Mouse (Mus musculus): ENCODE data around the gene Kcnh4. TPM values are rescaled to one million over a fixed set of nuclear protein-coding genes. Genes with fewer than 3 reads are reported as not detected.

The Kcnh4 gene
- total and polyA plus RNA-seq, 3 experiments = 0.28 to 0.45 (median 0.32) TPM

GRCm38 (mm10) chr11:100709201-100709810 lies 50.4 kb downstream of the Kcnh4 start:
- no peak for DNase-seq

- no peak for DNase-seq
Measured at GRCm38 (mm10) chr11:100705095-100705747, 54.5 kb downstream of the Kcnh4 start.

GRCm38 (mm10) chr11:100703851-100704531 lies 55.8 kb downstream of the Kcnh4 start, which contains the start of gene Dhx58:
Dhx58 (minus strand) TSS chr11:100704271.
- DNase-seq = peak; percentile 71

DNA sequence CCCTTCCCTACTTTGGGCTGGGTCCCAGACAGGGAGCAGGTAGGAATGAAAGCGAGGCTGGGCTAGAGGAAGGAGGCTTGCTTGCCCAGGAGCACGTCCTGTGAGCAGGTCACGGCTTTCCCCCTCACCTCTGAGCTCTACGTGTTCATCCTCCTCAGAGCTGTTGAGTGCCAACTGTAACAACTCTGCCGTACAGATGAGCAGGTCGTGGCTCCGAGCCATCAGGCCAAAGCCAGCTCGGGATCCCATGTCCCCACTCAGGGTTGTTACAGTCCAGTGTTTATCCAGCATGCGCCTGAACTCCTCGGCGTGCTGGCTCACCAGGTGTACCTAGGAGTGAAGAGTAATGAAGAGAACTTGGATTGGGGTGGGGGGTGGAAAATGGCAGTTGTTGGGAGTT lies 56.4 kb downstream of the Kcnh4 start:
- no peak for DNase-seq

DNA sequence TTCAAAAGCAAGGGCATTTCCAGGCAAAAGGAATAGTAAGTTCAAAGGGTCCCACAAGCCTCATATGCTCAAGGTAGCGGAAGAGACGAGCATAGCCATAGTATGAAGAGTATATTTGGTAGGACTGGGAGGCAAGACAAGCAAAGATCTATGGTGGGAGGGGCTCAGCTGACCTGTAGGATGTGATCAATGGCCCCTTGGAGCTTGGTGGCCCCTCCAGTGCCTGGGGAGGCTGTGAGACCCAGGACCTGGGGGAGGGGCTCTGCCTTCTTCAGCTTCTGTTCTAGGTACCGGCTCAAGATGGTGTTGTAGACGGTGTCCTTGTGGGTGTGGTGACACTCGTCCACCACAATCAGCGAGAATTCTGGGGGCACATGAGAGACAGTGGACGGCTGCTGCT lies 56.8 kb downstream of the Kcnh4 start:
- DNase-seq = no peak

DNA sequence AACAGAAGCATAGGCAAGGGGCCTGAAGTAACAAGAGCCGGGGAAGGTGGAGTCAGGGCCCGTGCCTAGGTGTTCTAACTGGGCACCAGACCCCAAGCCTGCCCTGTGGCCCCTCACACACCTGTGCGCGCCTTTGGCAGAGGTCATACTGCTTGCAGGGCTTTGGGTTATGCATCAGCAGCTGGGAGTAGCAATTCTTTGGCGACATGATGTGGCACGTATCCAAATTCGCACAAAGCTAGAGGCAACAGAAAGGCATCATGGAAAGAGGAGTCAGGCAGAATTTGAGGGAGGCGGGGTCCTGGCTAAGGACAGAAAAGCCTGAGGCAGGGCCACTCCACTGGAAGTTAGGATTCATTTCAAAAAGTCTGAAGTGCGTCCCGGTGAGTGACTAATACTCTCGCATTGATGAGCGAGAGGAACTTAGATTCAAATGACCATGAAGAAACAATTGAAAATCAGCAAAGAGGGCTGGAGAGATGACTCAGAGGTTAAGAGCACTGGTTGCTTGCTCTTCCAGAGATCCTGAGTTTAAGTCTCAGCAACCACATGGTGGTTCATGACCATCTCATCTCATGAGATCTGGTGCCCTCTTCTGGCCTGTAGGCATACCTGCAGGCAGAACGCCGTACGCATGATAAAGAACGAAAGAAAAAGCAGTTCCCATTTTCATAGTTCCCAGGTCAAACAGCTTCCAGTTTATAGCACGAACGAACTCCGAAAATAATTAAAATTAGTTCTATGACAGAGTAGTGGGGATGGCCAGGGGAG lies 57.5 kb downstream of the Kcnh4 start:
- peak; percentile 74 for DNase-seq

DNA sequence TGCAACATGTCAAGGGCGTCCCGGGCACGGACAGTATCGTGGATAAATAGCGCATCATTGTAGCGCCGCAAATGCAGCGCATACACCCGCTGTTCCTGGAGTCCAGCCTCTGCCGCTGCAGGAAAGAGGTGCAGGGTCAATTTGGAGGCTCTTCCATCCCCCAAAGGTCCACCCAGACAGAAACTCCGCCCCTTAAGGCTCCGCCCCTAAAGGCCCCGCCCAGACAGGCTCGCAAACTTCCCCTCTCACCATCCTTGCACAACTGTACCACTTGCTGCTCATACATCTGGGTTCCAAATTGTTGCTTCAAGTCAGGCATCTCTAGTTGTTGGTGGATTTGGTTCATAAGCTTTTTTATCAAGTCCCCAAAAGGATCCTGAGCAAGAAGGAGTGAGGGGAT lies 58.4 kb downstream of the Kcnh4 start:
- peak; percentile 92 for DNase-seq

- DNase-seq = no peak
Measured at GRCm38 (mm10) chr11:100700710-100701109, 59.0 kb downstream of the Kcnh4 start.

DNA sequence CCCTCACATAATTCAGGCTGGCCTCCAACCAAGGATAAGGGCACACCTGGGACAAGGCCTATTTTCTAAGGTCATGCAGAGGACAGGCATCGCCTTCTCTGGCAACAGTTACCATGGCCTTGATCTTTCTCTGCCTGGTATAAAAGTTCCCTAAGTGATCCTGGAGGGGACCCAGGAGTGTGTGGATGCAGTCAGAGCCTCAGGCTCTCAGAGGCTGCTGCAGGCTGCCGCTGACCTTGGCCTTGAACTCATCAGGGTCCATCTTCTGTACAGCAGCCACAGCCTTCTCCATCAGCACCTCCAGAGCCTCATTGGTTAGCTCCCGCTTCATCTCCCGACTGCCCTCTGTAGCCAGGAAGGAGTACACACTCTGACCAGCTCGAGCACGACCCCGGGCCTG lies 61.8 kb downstream of the Kcnh4 start:
- DNase-seq = peak; percentile 78

DNA sequence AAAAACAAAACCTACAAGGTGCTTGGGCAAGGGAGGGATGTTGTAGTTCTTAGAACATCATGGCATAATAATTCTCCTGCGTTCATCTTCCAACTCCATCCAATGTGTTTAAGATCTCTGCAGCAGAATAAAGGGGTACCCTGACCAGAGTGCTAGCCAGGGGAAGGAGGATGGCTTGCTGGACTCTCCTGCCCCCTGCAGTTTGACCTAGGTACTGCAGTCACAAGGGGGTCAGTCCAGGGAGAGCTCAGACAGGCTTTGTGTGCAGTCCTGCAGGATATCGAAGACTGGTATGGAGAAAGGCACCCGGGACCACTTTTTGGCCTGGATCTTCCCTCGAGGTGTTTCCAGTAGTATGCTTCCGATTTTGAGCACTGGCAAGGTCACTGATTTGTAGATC lies 64.8 kb downstream of the Kcnh4 start:
- DNase-seq = peak; percentile 82

GRCm38 (mm10) chr11:100693154-100693553 lies 66.6 kb downstream of the Kcnh4 start:
- DNase-seq = no peak

GRCm38 (mm10) chr11:100692164-100692616 lies 67.6 kb downstream of the Kcnh4 start, which contains the start of gene Zfp385c:
Zfp385c (minus strand) TSS chr11:100692455.
- no peak for DNase-seq

- no peak for DNase-seq
Measured at GRCm38 (mm10) chr11:100690389-100690788, 69.4 kb downstream of the Kcnh4 start.

Other genes with a start within 250 kb of the Kcnh4 start
- 1,000 to 10,000 TPM; 1,249 to 2,157 TPM for gene Acly, start 231.9 kb downstream of the Kcnh4 start, total RNA-seq (2021)
- 567 and 624 TPM in 2 replicates for gene Acly, start 231.9 kb downstream of the Kcnh4 start, polyA plus RNA-seq (2012; rRNA removed)
- gene Ttc25, start 214.3 kb downstream of the Kcnh4 start, total RNA-seq (2021) = 10 to 100 TPM in 1 of 2 experiments, 1 to 10 TPM in 1; 3.5 to 11.4 TPM
- gene Ttc25, start 214.3 kb downstream of the Kcnh4 start, polyA plus RNA-seq (2012; rRNA removed) = 1.3 and 1.6 TPM in 2 replicates
- gene Cnp, start 185.0 kb downstream of the Kcnh4 start, total RNA-seq (2021) = 10 to 100 TPM; 38.3 to 55.4 TPM
- gene Cnp, start 185.0 kb downstream of the Kcnh4 start, polyA plus RNA-seq (2012; rRNA removed) = 29.4 and 36.5 TPM in 2 replicates
- 10 to 100 TPM; 32.5 to 36.0 TPM for gene Nkiras2, start 140.7 kb downstream of the Kcnh4 start, total RNA-seq (2021)
- 50.9 and 59.4 TPM in 2 replicates for gene Nkiras2, start 140.7 kb downstream of the Kcnh4 start, polyA plus RNA-seq (2012; rRNA removed)
- gene Dnajc7, start 139.8 kb downstream of the Kcnh4 start, total RNA-seq (2021) = 100 to 1,000 TPM; 174 to 177 TPM
- 9.3 and 11.7 TPM in 2 replicates for gene Dnajc7, start 139.8 kb downstream of the Kcnh4 start, polyA plus RNA-seq (2012; rRNA removed)
- under 1 TPM in 1 of 2 experiments, not detected in 1; 0.59 TPM for gene Zfp385c, start 67.5 kb downstream of the Kcnh4 start, total RNA-seq (2021)
- 0.75 and 0.84 TPM in 2 replicates for gene Zfp385c, start 67.5 kb downstream of the Kcnh4 start, polyA plus RNA-seq (2012; rRNA removed)
- gene Dhx58, start 55.7 kb downstream of the Kcnh4 start, total RNA-seq (2021) = 10 to 100 TPM; 29.2 to 60.7 TPM
- gene Dhx58, start 55.7 kb downstream of the Kcnh4 start, polyA plus RNA-seq (2012; rRNA removed) = 30.2 and 42.2 TPM in 2 replicates
- gene Kat2a, start 47.5 kb downstream of the Kcnh4 start, total RNA-seq (2021) = 10 to 100 TPM; 42.5 to 42.6 TPM
- gene Kat2a, start 47.5 kb downstream of the Kcnh4 start, polyA plus RNA-seq (2012; rRNA removed) = 73.5 and 85.1 TPM in 2 replicates
- not detected for gene Hspb9, start 46.1 kb downstream of the Kcnh4 start, total RNA-seq (2021)
- not detected in 2 replicates for gene Hspb9, start 46.1 kb downstream of the Kcnh4 start, polyA plus RNA-seq (2012; rRNA removed)
- gene Rab5c, start 21.7 kb downstream of the Kcnh4 start, total RNA-seq (2021) = 100 to 1,000 TPM; 191 to 196 TPM
- 201 and 238 TPM in 2 replicates for gene Rab5c, start 21.7 kb downstream of the Kcnh4 start, polyA plus RNA-seq (2012; rRNA removed)
- not detected for gene Hcrt, start 3.0 kb upstream of the Kcnh4 start, total RNA-seq (2021)
- not detected in 2 replicates for gene Hcrt, start 3.0 kb upstream of the Kcnh4 start, polyA plus RNA-seq (2012; rRNA removed)
- gene Ghdc, start 11.0 kb upstream of the Kcnh4 start, total RNA-seq (2021) = 10 to 100 TPM; 21.6 to 26.0 TPM
- gene Ghdc, start 11.0 kb upstream of the Kcnh4 start, polyA plus RNA-seq (2012; rRNA removed) = 26.8 and 27.6 TPM in 2 replicates
- gene Stat5b, start 90.8 kb upstream of the Kcnh4 start, total RNA-seq (2021) = 10 to 100 TPM; 60.3 to 65.3 TPM
- 43.8 and 53.8 TPM in 2 replicates for gene Stat5b, start 90.8 kb upstream of the Kcnh4 start, polyA plus RNA-seq (2012; rRNA removed)
- 10 to 100 TPM; 27.0 to 38.0 TPM for gene Stat5a, start 99.4 kb upstream of the Kcnh4 start, total RNA-seq (2021)
- gene Stat5a, start 99.4 kb upstream of the Kcnh4 start, polyA plus RNA-seq (2012; rRNA removed) = 45.1 and 51.2 TPM in 2 replicates
- gene Stat3, start 179.6 kb upstream of the Kcnh4 start, total RNA-seq (2021) = 10 to 100 TPM; 76.6 to 79.4 TPM
- 45.4 and 54.9 TPM in 2 replicates for gene Stat3, start 179.6 kb upstream of the Kcnh4 start, polyA plus RNA-seq (2012; rRNA removed)
- gene Cavin1, start 210.9 kb upstream of the Kcnh4 start, total RNA-seq (2021) = 100 to 1,000 TPM; 236 to 425 TPM
- gene Cavin1, start 210.9 kb upstream of the Kcnh4 start, polyA plus RNA-seq (2012; rRNA removed) = 193 and 219 TPM in 2 replicates
- 100 to 1,000 TPM; 116 to 159 TPM for gene Atp6v0a1, start 249.5 kb upstream of the Kcnh4 start, total RNA-seq (2021)
- gene Atp6v0a1, start 249.5 kb upstream of the Kcnh4 start, polyA plus RNA-seq (2012; rRNA removed) = 77.9 and 98.0 TPM in 2 replicates